Mouse (Mus musculus) 3134 (cell line): ENCODE data around the gene Lrrc17.

Source experiments
- DNase-seq: peaks from one replicate; pipeline ENCODE4 v3.0.0-alpha.2; 2011; ENCODE audit warnings: low spot score; ENCODE audit not compliant: insufficient read length; ENCODE audit errors: extremely low read depth

Lrrc17 gene

GRCm38 (mm10) chr5:21543409-21544201 is at the start of gene Lrrc17:
Lrrc17 (plus strand) TSS chr5:21543559.
- DNase-seq = no peak

GRCm38 (mm10) chr5:21494781-21495180 is 48.6 kb upstream of the Lrrc17 start:
- DNase-seq = no peak

GRCm38 (mm10) chr5:21496321-21496720 is 47.0 kb upstream of the Lrrc17 start:
- peak; percentile 36 for DNase-seq

DNA sequence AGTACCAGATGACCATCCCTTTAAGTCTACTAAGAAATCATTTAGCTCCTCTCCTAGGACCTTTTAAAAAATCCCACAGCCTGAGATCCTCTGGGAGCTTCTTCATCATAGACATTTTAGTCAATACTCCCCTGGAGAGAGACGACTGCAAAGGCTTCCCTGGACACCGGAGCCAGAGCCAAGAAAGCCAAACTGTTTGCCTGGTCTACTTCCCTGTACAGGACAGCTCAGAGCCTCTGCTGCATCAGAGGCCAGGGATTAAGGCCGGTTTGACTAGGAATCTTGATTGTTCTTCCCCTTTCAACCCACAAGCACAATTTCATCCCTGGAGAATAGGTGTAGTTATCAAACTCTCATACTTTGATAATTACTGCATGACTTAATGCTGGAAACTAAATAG is 46.5 kb upstream of the Lrrc17 start:
- no peak for DNase-seq

- DNase-seq = no peak
Observed at GRCm38 (mm10) chr5:21498490-21498889, 44.9 kb upstream of the Lrrc17 start.

GRCm38 (mm10) chr5:21498925-21499324 is 44.4 kb upstream of the Lrrc17 start:
- DNase-seq = no peak

DNA sequence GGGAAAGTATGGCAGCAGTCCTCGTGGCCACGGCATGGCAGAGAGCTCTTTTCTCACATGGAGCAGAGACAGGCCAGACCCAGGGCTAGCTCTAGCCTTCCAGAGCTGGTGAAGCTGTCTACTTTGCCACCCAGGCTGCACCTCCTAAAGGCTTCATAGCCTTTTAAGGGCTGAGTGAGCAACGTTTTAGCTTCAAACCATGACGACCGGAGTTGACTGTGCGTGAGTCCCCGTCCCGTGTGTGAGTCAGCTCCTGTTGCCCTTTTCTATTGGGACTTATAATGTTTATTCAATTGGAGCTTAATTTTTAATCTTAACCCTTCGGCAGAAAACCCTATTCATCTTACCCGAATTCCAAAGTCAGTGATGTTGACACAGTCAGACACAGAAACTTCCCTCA is 43.2 kb upstream of the Lrrc17 start:
- DNase-seq = no peak

DNA sequence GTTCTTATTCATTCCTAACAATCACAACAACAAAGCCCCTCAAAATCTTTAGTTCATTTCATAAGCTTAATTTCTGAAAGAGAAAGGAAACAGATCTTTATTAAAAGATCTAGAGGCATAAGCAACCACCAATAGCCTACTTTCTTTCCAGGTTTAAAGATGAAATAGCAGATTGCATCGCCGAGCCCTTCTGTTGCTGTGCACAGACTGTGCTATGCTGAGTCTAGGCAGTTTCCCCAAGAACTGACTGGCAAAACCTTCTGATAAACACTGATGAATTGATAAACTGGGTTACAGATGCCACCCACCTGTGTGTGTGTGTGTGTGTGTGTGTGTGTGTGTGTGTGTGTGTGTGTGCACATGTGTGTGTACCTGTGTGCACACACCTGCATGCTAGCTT is 42.4 kb upstream of the Lrrc17 start:
- DNase-seq = no peak

- no peak for DNase-seq
Observed at GRCm38 (mm10) chr5:21502936-21503610, 40.3 kb upstream of the Lrrc17 start.

GRCm38 (mm10) chr5:21505159-21505558 is 38.2 kb upstream of the Lrrc17 start:
- DNase-seq = no peak

DNA sequence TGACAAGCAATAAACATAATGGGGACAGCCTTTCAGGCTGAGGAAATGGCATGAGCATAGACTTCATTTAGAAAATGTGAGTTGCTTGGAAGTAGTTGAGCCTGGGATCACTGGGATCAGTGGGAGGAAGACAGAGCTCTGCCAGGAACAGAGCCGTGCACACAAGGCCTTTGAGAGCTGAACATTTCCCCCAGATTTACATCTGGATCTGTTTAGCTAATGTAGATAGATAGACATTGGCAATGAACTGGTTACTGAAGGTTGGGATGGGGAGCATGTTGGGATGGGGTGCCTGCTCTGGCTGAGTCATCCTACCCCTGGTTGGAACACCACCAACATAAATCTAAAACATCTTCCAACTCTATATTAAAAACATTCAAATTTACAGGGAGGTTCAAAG is 36.5 kb upstream of the Lrrc17 start:
- no peak for DNase-seq

DNA sequence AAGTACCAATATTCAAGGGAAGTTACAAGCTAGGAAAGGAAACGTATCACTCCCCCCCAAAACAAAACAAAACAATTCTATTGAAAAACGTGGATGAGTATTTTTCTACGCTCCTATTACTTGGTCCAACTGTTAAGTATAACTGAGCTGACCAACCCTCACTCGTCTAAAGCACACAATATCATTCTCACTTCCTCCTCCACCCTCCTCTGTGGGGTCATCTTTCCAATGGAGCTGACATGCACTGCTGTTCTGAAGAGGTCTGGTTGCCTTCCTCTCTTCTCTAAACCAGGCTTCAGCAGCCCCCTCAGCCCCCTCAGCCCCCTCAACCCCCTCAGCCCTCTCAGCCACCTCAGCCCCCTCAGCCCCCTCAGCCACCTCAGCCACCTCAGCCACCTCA is 33.6 kb upstream of the Lrrc17 start:
- DNase-seq = no peak

DNA sequence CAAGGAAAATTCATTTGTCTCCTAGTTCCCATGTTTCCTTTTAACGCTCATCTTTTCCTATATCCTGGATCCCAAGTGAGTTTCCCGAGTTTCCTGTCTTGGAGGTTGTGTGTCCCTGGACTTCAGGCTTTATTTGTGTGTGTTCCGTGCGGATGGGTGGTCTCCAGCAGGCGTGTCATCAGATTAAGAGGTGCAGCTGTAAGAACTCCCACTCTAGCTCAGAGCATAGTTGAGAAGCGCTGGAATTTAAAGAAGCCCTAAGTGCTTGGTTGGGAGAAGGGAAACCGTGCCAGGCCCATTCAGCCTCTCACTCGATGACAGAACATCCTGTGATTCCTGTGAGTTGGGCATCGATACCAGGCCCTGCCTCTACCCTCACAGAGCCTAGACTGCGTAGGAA is 30.0 kb upstream of the Lrrc17 start:
- no peak for DNase-seq

DNA sequence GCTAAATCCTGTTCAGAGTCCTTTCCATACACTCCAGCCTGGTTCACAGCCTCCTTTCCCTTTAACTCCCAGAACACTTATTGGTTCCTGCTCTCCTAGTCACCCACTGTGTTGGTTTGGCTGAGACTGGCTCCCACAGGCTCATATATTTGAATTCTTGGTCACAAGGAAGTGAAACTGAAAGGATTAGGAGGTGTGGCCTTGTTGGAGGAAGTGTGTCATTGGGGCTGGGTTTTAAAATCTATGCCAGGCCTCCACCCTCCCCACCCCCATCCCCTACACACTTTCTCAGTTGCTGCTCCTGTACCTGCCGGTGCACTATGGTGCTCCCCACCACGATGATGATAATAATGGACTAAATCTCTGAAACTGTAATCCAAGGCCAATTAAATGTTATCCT is 25.8 kb upstream of the Lrrc17 start:
- peak; percentile 16 for DNase-seq

DNA sequence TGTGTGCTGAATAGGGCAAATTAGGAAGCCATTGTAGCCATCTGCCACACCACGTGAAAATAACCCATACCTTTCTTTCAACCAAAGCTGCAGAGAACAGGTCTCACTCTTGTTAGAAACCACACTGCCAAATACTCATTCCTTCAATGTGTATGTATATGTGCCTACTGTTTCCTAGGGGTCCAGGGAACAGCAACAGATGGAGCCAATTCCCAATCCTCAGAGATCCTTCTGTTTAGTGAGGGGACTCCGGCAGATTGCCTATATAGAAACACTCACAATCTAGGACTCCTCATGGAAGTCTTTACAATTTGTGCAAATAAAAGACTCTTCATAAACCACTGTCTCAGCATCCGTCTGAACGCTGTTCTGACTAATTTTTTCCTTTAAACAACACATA is 25.2 kb upstream of the Lrrc17 start:
- DNase-seq = no peak

DNA sequence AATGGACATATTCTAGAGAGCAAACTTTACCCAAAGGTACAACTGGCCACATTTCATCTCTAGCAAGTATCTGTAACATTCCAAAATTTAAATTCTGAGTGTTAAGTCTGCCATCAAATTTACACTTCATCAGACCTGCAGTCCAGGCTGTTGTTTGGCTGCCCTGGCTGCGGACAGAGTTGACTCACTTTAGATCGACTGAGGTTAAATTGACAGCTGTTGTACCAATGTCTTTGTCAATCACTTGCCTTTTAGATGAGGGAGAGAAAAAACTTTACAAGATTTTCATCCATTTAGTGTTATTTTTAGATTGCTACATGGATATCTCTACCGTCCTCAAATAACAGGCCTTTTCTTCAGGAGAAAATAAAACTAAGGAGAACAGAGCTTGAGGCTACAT is 24.2 kb upstream of the Lrrc17 start:
- no peak for DNase-seq

GRCm38 (mm10) chr5:21526835-21527485 is 16.4 kb upstream of the Lrrc17 start:
- no peak for DNase-seq

DNA sequence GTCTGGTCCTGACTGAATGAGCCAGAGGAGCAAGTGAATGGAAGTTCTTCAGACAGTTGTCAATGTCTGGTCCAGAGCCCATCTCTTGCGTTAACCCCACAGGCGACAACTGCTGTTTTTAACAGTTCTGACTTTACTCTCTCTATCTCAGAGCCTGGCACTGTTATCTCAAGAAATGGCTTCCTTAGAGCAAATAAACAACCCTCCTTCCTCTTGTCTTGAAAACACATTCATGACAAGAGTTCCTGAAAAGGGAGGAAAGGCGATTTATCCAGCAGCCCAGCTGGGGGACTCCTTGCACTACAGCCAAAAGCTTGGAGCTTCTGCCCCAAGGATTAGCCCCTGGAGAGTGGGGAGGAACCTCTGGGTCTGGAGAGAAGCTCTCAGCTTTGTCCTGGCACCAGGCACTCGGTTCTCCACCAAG is 15.9 kb upstream of the Lrrc17 start:
- no peak for DNase-seq

- peak; percentile 57 for DNase-seq
Observed at GRCm38 (mm10) chr5:21528068-21528842, 15.1 kb upstream of the Lrrc17 start.

DNA sequence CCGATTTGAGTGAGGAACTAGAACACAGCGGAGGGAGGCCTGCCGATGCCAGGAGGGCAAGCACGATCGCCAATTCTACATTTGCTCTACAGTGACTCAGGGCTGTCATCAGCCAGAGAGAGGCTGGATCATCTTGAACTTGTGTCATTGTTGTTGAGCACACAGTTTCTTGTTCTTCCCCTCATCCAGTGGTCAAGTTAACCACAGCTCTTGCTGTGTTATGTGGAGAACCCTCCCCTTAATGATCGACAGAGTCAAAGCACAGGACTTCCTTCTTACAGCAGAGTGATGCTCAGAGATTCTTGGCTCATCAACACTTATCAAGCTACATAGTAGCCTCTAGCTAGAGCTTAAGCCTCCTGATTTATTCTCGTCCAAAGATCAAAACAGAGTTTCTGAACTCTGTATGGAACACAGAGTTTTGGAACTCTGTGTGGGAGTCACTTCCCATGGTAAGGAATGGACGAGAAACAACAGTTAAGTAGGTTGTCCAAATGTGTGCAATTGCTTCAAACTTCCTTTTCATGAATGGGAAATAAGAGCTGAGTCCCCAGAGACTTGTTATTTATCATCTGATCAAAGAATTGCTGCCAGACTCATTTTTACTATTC is 14.1 kb upstream of the Lrrc17 start:
- peak; percentile 67 for DNase-seq

- DNase-seq = no peak
Observed at GRCm38 (mm10) chr5:21532126-21532525, 11.2 kb upstream of the Lrrc17 start.
